Mouse (Mus musculus): ENCODE data around the gene Zbtb7b. TPM values are rescaled to one million over a fixed set of nuclear protein-coding genes. Genes with fewer than 3 reads are reported as not detected.
A peak's percentile ranks its signal among the peaks of the same experiment; 100 is the strongest.

Zbtb7b gene
- polyA plus RNA-seq, 1 experiment from 2014 or later: 0.52 TPM

- Histone ChIP-seq H3K4me2 (replicated peaks) (peak overlapping the region; percentile 80), H3K4me3 (peak overlapping the region; percentile 80), H3K9ac (replicated peaks) (peak overlapping the region; percentile 81), H3K27ac (replicated peaks) (peak overlapping the region; percentile 81), H3K9me3 (no peaks in the 10 kb centered on the region), H3K36me3 (peaks cover 9% of the 10 kb centered on the region; the same call in 1 of the 2 replicates), H3K27me3 (no peaks in the 10 kb centered on the region), H3K4me1 (peaks cover 66% of the 10 kb centered on the region)
- ATAC-seq (replicated peaks): no peak
- WGBS: 10% methylated on average over 6 of the region's 6 CpGs
Observed at GRCm38 (mm10) chr3:89336529-89336928, 58.0 kb downstream of the Zbtb7b start.

GRCm38 (mm10) chr3:89333053-89333452, 61.5 kb downstream of the Zbtb7b start:
- no peaks in the 10 kb centered on the region for H3K27me3 ChIP-seq
- 0 out of 2 replicates have a peak overlapping the region, but pooled peaks have one; percentile 10 for H3K9ac ChIP-seq (replicated peaks)
- no peak for ATAC-seq (replicated peaks)
- peak overlapping the region; percentile 54 for H3K27ac ChIP-seq (replicated peaks)
- H3K4me2 ChIP-seq (replicated peaks): no peak overlapping the region
- H3K36me3 ChIP-seq: peaks cover 9% of the 10 kb centered on the region; the same call in 1 of the 2 replicates
- WGBS: 52% methylated on average over 11 of the region's 11 CpGs
- H3K4me1 ChIP-seq: peaks cover 53% of the 10 kb centered on the region
- H3K9me3 ChIP-seq: no peaks in the 10 kb centered on the region
- no peak overlapping the region for H3K4me3 ChIP-seq

GRCm38 (mm10) chr3:89332476-89332875, 62.1 kb downstream of the Zbtb7b start:
- Histone ChIP-seq H3K36me3 (peaks cover 9% of the 10 kb centered on the region; the same call in 1 of the 2 replicates), H3K9ac (replicated peaks) (no peak overlapping the region), H3K4me2 (replicated peaks) (no peak overlapping the region), H3K4me1 (peaks cover 52% of the 10 kb centered on the region), H3K9me3 (no peaks in the 10 kb centered on the region), H3K27me3 (no peaks in the 10 kb centered on the region), H3K4me3 (no peak overlapping the region), H3K27ac (replicated peaks) (peak overlapping the region; percentile 54)
- ATAC-seq (replicated peaks): peak; percentile 16
- 19% methylated on average over 12 of the region's 12 CpGs for WGBS

GRCm38 (mm10) chr3:89332013-89332412, 62.6 kb downstream of the Zbtb7b start:
- ATAC-seq (replicated peaks): no peak
- no peak overlapping the region for H3K4me2 ChIP-seq (replicated peaks)
- no peaks in the 10 kb centered on the region for H3K27me3 ChIP-seq
- H3K9ac ChIP-seq (replicated peaks): no peak overlapping the region
- WGBS: 27% methylated on average over 10 of the region's 10 CpGs
- H3K4me1 ChIP-seq: peaks cover 48% of the 10 kb centered on the region
- H3K36me3 ChIP-seq: peaks cover 9% of the 10 kb centered on the region; the same call in 1 of the 2 replicates
- 0 out of 2 replicates have a peak overlapping the region, but pooled peaks have one; percentile 54 for H3K27ac ChIP-seq (replicated peaks)
- no peak overlapping the region for H3K4me3 ChIP-seq
- H3K9me3 ChIP-seq: no peaks in the 10 kb centered on the region

- 74% methylated on average over 13 of the region's 13 CpGs for WGBS
- Histone ChIP-seq H3K9ac (replicated peaks) (no peak overlapping the region), H3K4me2 (replicated peaks) (no peak overlapping the region)
Observed at GRCm38 (mm10) chr3:89331561-89331960, 63.0 kb downstream of the Zbtb7b start.

GRCm38 (mm10) chr3:89330948-89331347, 63.6 kb downstream of the Zbtb7b start:
- Histone ChIP-seq H3K27me3 (no peaks in the 10 kb centered on the region), H3K9me3 (no peaks in the 10 kb centered on the region), H3K27ac (replicated peaks) (no peak overlapping the region), H3K4me3 (no peak overlapping the region), H3K36me3 (peaks cover 9% of the 10 kb centered on the region; the same call in 1 of the 2 replicates), H3K4me2 (replicated peaks) (no peak overlapping the region), H3K9ac (replicated peaks) (no peak overlapping the region), H3K4me1 (peaks cover 37% of the 10 kb centered on the region)
- ATAC-seq (replicated peaks): no peak
- 19% methylated on average over 10 of the region's 10 CpGs for WGBS

More at GRCm38 (mm10) chr3:89331561-89331960, 63.0 kb downstream of the Zbtb7b start:
- H3K4me3 ChIP-seq: no peak overlapping the region
- H3K27ac ChIP-seq (replicated peaks): no peak overlapping the region
- no peaks in the 10 kb centered on the region for H3K9me3 ChIP-seq
- no peak for ATAC-seq (replicated peaks)
- no peaks in the 10 kb centered on the region for H3K27me3 ChIP-seq
- H3K36me3 ChIP-seq: peaks cover 9% of the 10 kb centered on the region; the same call in 1 of the 2 replicates
- peaks cover 43% of the 10 kb centered on the region for H3K4me1 ChIP-seq

- peaks cover 33% of the 10 kb centered on the region for H3K4me1 ChIP-seq
- no peak overlapping the region for H3K9ac ChIP-seq (replicated peaks)
- H3K4me2 ChIP-seq (replicated peaks): no peak overlapping the region
- no peak for ATAC-seq (replicated peaks)
- H3K4me3 ChIP-seq: no peak overlapping the region
- H3K27me3 ChIP-seq: no peaks in the 10 kb centered on the region
- WGBS: 36% methylated on average over 3 of the region's 3 CpGs
- peaks cover 9% of the 10 kb centered on the region; the same call in 1 of the 2 replicates for H3K36me3 ChIP-seq
- H3K9me3 ChIP-seq: no peaks in the 10 kb centered on the region
- H3K27ac ChIP-seq (replicated peaks): no peak overlapping the region
Observed at GRCm38 (mm10) chr3:89330346-89330745, 64.2 kb downstream of the Zbtb7b start.

GRCm38 (mm10) chr3:89328623-89329022, 66.0 kb downstream of the Zbtb7b start:
- Histone ChIP-seq H3K36me3 (peaks cover 1% of the 10 kb centered on the region; the same call in 1 of the 2 replicates), H3K4me1 (peaks cover 33% of the 10 kb centered on the region), H3K9me3 (no peaks in the 10 kb centered on the region), H3K27ac (replicated peaks) (no peak overlapping the region), H3K4me2 (replicated peaks) (no peak overlapping the region), H3K9ac (replicated peaks) (no peak overlapping the region), H3K4me3 (no peak overlapping the region), H3K27me3 (no peaks in the 10 kb centered on the region)
- no peak for ATAC-seq (replicated peaks)
- WGBS: 17% methylated on average over 4 of the region's 4 CpGs

Other genes starting within 250 kb of the Zbtb7b start
- 30.1 and 34.3 TPM in 2 replicates for gene Hcn3, start 234.6 kb downstream of the Zbtb7b start, polyA plus RNA-seq (2015; fragmentation: Nextera tagmentation; extraction: Ambion mirVana)
- 26.5 and 26.9 TPM in 2 replicates for gene Clk2, start 230.0 kb downstream of the Zbtb7b start, polyA plus RNA-seq (2015; fragmentation: Nextera tagmentation; extraction: Ambion mirVana)
- gene Scamp3, start 217.3 kb downstream of the Zbtb7b start, polyA plus RNA-seq (2015; fragmentation: Nextera tagmentation; extraction: Ambion mirVana): 116 and 120 TPM in 2 replicates
- 22.3 and 24.6 TPM in 2 replicates for gene Fam189b, start 211.6 kb downstream of the Zbtb7b start, polyA plus RNA-seq (2015; fragmentation: Nextera tagmentation; extraction: Ambion mirVana)
- 39.2 and 42.7 TPM in 2 replicates for gene Gba, start 191.8 kb downstream of the Zbtb7b start, polyA plus RNA-seq (2015; fragmentation: Nextera tagmentation; extraction: Ambion mirVana)
- gene Thbs3, start 179.6 kb downstream of the Zbtb7b start, polyA plus RNA-seq (2015; fragmentation: Nextera tagmentation; extraction: Ambion mirVana): 67.0 and 68.3 TPM in 2 replicates
- gene Mtx1, start 167.7 kb downstream of the Zbtb7b start, polyA plus RNA-seq (2015; fragmentation: Nextera tagmentation; extraction: Ambion mirVana): 172 and 175 TPM in 2 replicates
- 1.1 and 1.8 TPM in 2 replicates for gene Muc1, start 165.7 kb downstream of the Zbtb7b start, polyA plus RNA-seq (2015; fragmentation: Nextera tagmentation; extraction: Ambion mirVana)
- 192 and 205 TPM in 2 replicates for gene Krtcap2, start 148.8 kb downstream of the Zbtb7b start, polyA plus RNA-seq (2015; fragmentation: Nextera tagmentation; extraction: Ambion mirVana)
- gene Trim46, start 148.5 kb downstream of the Zbtb7b start, polyA plus RNA-seq (2015; fragmentation: Nextera tagmentation; extraction: Ambion mirVana): 57.7 and 58.7 TPM in 2 replicates
- 76.5 and 89.6 TPM in 2 replicates for gene Dpm3, start 135.4 kb downstream of the Zbtb7b start, polyA plus RNA-seq (2015; fragmentation: Nextera tagmentation; extraction: Ambion mirVana)
- gene Slc50a1, start 124.2 kb downstream of the Zbtb7b start, polyA plus RNA-seq (2015; fragmentation: Nextera tagmentation; extraction: Ambion mirVana): 35.4 and 40.6 TPM in 2 replicates
- gene Efna1, start 113.6 kb downstream of the Zbtb7b start, polyA plus RNA-seq (2015; fragmentation: Nextera tagmentation; extraction: Ambion mirVana): 9.2 and 9.9 TPM in 2 replicates
- 41.0 and 42.5 TPM in 2 replicates for gene Efna3, start 71.8 kb downstream of the Zbtb7b start, polyA plus RNA-seq (2015; fragmentation: Nextera tagmentation; extraction: Ambion mirVana)
- gene Efna4, start 56.7 kb downstream of the Zbtb7b start, polyA plus RNA-seq (2015; fragmentation: Nextera tagmentation; extraction: Ambion mirVana): 14.4 and 15.7 TPM in 2 replicates
- gene Adam15, start 44.8 kb downstream of the Zbtb7b start, polyA plus RNA-seq (2015; fragmentation: Nextera tagmentation; extraction: Ambion mirVana): 32.9 and 34.0 TPM in 2 replicates
- 0.11 and 0.13 TPM in 2 replicates for gene Dcst2, start 32.8 kb downstream of the Zbtb7b start, polyA plus RNA-seq (2015; fragmentation: Nextera tagmentation; extraction: Ambion mirVana)
- gene Dcst1, start 29.5 kb downstream of the Zbtb7b start, polyA plus RNA-seq (2015; fragmentation: Nextera tagmentation; extraction: Ambion mirVana): 0.51 and 0.89 TPM in 2 replicates
- 0.64 and 0.82 TPM in 2 replicates for gene Lenep, start 8.0 kb upstream of the Zbtb7b start, polyA plus RNA-seq (2015; fragmentation: Nextera tagmentation; extraction: Ambion mirVana)
- gene Flad1, start 17.1 kb upstream of the Zbtb7b start, polyA plus RNA-seq (2015; fragmentation: Nextera tagmentation; extraction: Ambion mirVana): 42.0 and 42.3 TPM in 2 replicates
- 165 and 196 TPM in 2 replicates for gene Cks1b, start 23.6 kb upstream of the Zbtb7b start, polyA plus RNA-seq (2015; fragmentation: Nextera tagmentation; extraction: Ambion mirVana)
- 14.3 and 15.8 TPM in 2 replicates for gene Shc1, start 23.7 kb upstream of the Zbtb7b start, polyA plus RNA-seq (2015; fragmentation: Nextera tagmentation; extraction: Ambion mirVana)
- gene Pygo2, start 35.4 kb upstream of the Zbtb7b start, polyA plus RNA-seq (2015; fragmentation: Nextera tagmentation; extraction: Ambion mirVana): 39.4 and 41.5 TPM in 2 replicates
- 12.1 and 15.1 TPM in 2 replicates for gene Pbxip1, start 41.9 kb upstream of the Zbtb7b start, polyA plus RNA-seq (2015; fragmentation: Nextera tagmentation; extraction: Ambion mirVana)
- gene Pmvk, start 59.8 kb upstream of the Zbtb7b start, polyA plus RNA-seq (2015; fragmentation: Nextera tagmentation; extraction: Ambion mirVana): 80.2 and 80.9 TPM in 2 replicates
- gene Kcnn3, start 125.4 kb upstream of the Zbtb7b start, polyA plus RNA-seq (2015; fragmentation: Nextera tagmentation; extraction: Ambion mirVana): 9.0 and 10.4 TPM in 2 replicates

Measured in forebrain, embryonic 15.5 days (tissue).